Mouse (Mus musculus) limb, embryonic 15.5 days (tissue): ENCODE measurements around the gene Coil. TPM values are rescaled to one million over a fixed set of nuclear protein-coding genes. Genes with fewer than 3 reads are reported as not detected.

Experiments used
- ATAC-seq: fragments of 200-750 bp; cut with Nextera tagmentation; 2 replicates; pipeline ENCODE4 v1.8.0; 2017; ENCODE audit warnings: low read depth, moderate TSS enrichment; ENCODE audit not compliant: insufficient number of reproducible peaks, low FRiP score, low TSS enrichment
- H3K27ac ChIP-seq: fragments of 300-500 bp; sonication (generic); 2 replicates; pipeline ENCODE4 v1.5.1; 2015; ENCODE audit warnings: moderate library complexity, mild to moderate bottlenecking, inconsistent platforms
- H3K27me3 ChIP-seq: fragments of 300-500 bp; sonication (generic); 2 replicates; pipeline ENCODE4 v1.6.1; 2015; ENCODE audit warnings: inconsistent platforms
- H3K36me3 ChIP-seq: fragments of 300-500 bp; sonication (generic); 2 replicates; pipeline ENCODE4 v1.6.1; 2015; ENCODE audit warnings: inconsistent platforms
- H3K4me1 ChIP-seq: fragments of 300-500 bp; sonication (generic); 2 replicates; pipeline ENCODE4 v1.6.1; 2015; ENCODE audit warnings: inconsistent platforms
- H3K4me2 ChIP-seq: fragments of 300-500 bp; sonication (generic); 2 replicates; pipeline ENCODE4 v1.6.1; 2015; ENCODE audit warnings: mild to moderate bottlenecking, inconsistent platforms
- H3K4me3 ChIP-seq: fragments of 300-500 bp; sonication (generic); 2 replicates; pipeline ENCODE4 v1.5.1; 2015; ENCODE audit warnings: mild to moderate bottlenecking, inconsistent platforms
- H3K9ac ChIP-seq: fragments of 300-500 bp; sonication (generic); 2 replicates; pipeline ENCODE4 v1.6.1; 2015; ENCODE audit warnings: inconsistent platforms
- H3K9me3 ChIP-seq: fragments of 300-500 bp; sonication (generic); 2 replicates; pipeline ENCODE4 v1.6.1; 2016; ENCODE audit warnings: inconsistent platforms
- WGBS: fragments of 180-500 bp; shearing (Covaris S2); methylation state at CpG from one replicate; pipeline ENCODE4 v1.1.7; 2015; 5-methylcytosine and 5-hydroxymethylcytosine counted together
- polyA plus RNA-seq: library from polyadenylated mRNA; unstranded; fragments of >200 nt; fragmentation: Nextera tagmentation; extraction: Ambion mirVana; gene quantifications from 2 replicates; pipeline ENCODE4 v1.2.1, GENCODE M21; 2015

Gene Coil
- polyA plus RNA-seq, 1 experiment from 2014 or later = 15.6 TPM

- 3% methylated on average over 48 of the region's 48 CpGs for WGBS
- Histone ChIP-seq H3K9ac (peak within 1 kb of the TSS; percentile 31), H3K36me3 (no peaks in the 10 kb centered on the region), H3K9me3 (no peaks in the 10 kb centered on the region), H3K27me3 (peaks cover 19% of the 10 kb centered on the region), H3K4me2 (peak within 1 kb of the TSS; percentile 69), H3K4me1 (peaks cover 13% of the 10 kb centered on the region; the same call in 1 of the 2 replicates), H3K4me3 (peak within 1 kb of the TSS; percentile 53), H3K27ac (0 out of 2 replicates have a peak within 1 kb of the TSS, but pooled peaks have one; percentile 23)
- ATAC-seq = peak; percentile 62; the same call in 1 of the 2 replicates
These were observed 29.1 kb downstream of the Coil start, which contains the start of gene Trim25 for GRCm38 (mm10) chr11:88998974-88999722. Gene Trim25, plus strand, starts transcription at chr11:88999376.

DNA sequence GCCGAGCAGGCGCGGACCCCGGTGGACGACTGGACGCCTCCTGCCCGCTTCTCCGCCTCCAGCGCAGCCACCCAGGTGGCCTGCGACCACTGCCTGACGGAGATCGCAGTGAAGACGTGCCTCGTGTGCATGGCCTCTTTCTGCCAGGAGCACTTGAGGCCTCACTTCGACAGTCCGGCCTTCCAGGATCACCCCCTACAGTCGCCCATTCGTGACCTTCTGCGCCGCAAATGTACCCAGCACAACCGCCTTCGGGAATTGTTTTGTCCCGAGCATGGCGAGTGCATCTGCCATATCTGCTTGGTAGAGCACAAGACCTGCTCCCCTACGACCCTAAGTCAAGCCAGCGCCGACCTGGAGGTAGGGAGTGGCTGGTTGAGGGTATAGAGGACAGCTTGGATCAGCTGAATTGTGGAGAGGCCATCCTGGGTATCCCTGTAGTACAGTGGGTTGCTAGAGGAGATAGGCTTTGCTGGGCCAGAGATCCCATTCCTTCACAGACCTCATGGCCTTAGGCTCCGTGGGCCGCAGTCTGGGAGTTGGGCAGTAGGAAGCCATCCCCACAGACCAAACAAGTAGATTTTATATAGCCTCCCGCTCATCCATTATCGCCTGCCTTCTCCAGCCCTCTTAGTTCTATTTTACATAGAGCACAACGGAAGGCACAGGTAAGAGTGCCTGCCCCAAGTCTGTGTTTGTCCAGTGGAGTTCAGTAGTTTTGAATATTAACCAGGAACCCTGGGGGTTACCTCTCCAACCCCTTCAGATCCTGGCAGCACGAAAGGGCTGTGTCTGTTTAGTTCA, 29.9 kb downstream of the Coil start:
- Histone ChIP-seq H3K27me3 (peaks cover 19% of the 10 kb centered on the region), H3K4me1 (peaks cover 13% of the 10 kb centered on the region; the same call in 1 of the 2 replicates), H3K4me2 (peak overlapping the region; percentile 69), H3K27ac (0 out of 2 replicates have a peak overlapping the region, but pooled peaks have one; percentile 23), H3K4me3 (peak overlapping the region; percentile 53), H3K9ac (peak overlapping the region; percentile 31), H3K36me3 (no peaks in the 10 kb centered on the region), H3K9me3 (no peaks in the 10 kb centered on the region)
- ATAC-seq = no peak
- 31% methylated on average over 33 of the region's 33 CpGs for WGBS

DNA sequence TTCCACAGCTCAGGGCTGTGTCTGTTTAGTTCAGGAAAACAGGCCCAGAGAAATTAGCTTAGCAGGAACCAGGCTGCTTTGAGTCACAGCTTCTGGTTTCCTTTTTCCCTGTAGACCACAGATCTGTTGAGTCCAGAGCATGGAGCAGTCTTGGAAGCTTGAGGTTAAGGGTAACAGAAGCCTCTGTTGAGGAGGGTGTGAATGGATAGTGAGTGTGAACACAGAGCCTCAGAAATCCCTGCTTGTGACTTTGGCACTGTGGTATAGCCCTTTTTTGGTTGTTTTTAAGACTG, 30.4 kb downstream of the Coil start:
- no peaks in the 10 kb centered on the region for H3K36me3 ChIP-seq

GRCm38 (mm10) chr11:89001569-89001968, 31.5 kb downstream of the Coil start:
- peaks cover 19% of the 10 kb centered on the region for H3K27me3 ChIP-seq
- no peaks in the 10 kb centered on the region for H3K9me3 ChIP-seq
- H3K4me2 ChIP-seq = peak overlapping the region; percentile 14; the same call in 1 of the 2 replicates
- no peaks in the 10 kb centered on the region for H3K36me3 ChIP-seq
- H3K4me1 ChIP-seq = peaks cover 13% of the 10 kb centered on the region; the same call in 1 of the 2 replicates
- H3K9ac ChIP-seq = no peak overlapping the region
- ATAC-seq = no peak
- no peak overlapping the region for H3K27ac ChIP-seq
- H3K4me3 ChIP-seq = no peak overlapping the region
- WGBS = 92% methylated on average over 7 of the region's 7 CpGs

More for the DNA sequence above, 30.4 kb downstream of the Coil start:
- peaks cover 19% of the 10 kb centered on the region for H3K27me3 ChIP-seq
- H3K4me3 ChIP-seq = peak overlapping the region; percentile 53
- H3K27ac ChIP-seq = no peak overlapping the region
- ATAC-seq = no peak
- H3K4me2 ChIP-seq = no peak overlapping the region
- no peak overlapping the region for H3K9ac ChIP-seq
- no peaks in the 10 kb centered on the region for H3K9me3 ChIP-seq
- peaks cover 13% of the 10 kb centered on the region; the same call in 1 of the 2 replicates for H3K4me1 ChIP-seq

DNA sequence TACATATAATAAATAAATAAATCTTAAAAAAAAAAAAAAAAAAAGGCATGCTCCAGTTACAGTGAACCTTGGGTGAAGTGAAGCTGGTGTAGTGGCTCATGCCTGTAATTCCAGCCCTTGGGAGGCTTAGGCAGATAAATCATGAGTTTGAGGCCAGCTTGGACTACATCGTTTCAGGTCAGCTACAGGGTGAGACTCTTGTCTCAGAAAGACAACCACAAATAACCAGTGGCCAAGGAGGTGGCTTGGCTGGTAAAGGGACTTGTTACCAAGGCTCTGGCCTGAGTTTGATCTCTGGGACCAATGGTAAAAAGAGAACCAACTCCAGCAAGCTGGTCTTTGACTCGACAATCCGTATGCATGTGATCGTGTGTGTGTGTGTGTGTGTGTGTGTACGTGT, 32.0 kb downstream of the Coil start:
- ATAC-seq = no peak
- WGBS = 83% methylated on average over 5 of the region's 5 CpGs
- H3K4me3 ChIP-seq = no peak overlapping the region
- H3K4me2 ChIP-seq = no peak overlapping the region
- H3K27ac ChIP-seq = no peak overlapping the region
- H3K27me3 ChIP-seq = peaks cover 19% of the 10 kb centered on the region
- no peak overlapping the region for H3K9ac ChIP-seq
- H3K4me1 ChIP-seq = peaks cover 13% of the 10 kb centered on the region; the same call in 1 of the 2 replicates
- no peaks in the 10 kb centered on the region for H3K36me3 ChIP-seq
- H3K9me3 ChIP-seq = no peaks in the 10 kb centered on the region

DNA sequence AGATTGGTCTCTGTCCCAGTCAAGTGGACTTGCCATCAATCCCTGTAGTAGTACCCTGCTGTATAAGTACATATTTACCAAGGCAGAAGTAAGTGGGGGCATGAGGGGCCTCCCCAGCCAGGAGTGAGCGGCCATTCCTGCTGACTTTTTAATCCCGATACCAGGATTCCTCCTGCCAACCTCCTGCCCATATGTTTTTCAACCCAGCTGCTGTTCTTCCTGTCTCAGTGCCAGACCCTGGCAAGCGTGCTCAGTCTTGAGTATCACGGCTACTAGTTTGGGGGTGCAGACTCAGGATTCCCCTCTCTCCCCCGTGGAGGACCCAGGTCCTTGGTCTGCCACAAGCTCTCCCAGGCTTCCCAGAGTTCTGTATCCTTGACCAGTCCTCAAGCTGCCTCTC, 32.6 kb downstream of the Coil start:
- Histone ChIP-seq H3K9ac (no peak overlapping the region), H3K4me3 (no peak overlapping the region), H3K27ac (no peak overlapping the region), H3K9me3 (no peaks in the 10 kb centered on the region), H3K4me2 (peak overlapping the region; percentile 17), H3K36me3 (no peaks in the 10 kb centered on the region), H3K27me3 (peaks cover 19% of the 10 kb centered on the region), H3K4me1 (peaks cover 13% of the 10 kb centered on the region; the same call in 1 of the 2 replicates)
- WGBS = 69% methylated on average over 5 of the region's 5 CpGs
- no peak for ATAC-seq

GRCm38 (mm10) chr11:89003078-89003477, 33.0 kb downstream of the Coil start:
- no peak for ATAC-seq
- peaks cover 13% of the 10 kb centered on the region; the same call in 1 of the 2 replicates for H3K4me1 ChIP-seq
- H3K27ac ChIP-seq = no peak overlapping the region
- no peak overlapping the region for H3K9ac ChIP-seq
- 42% methylated on average over 6 of the region's 6 CpGs for WGBS
- peaks cover 18% of the 10 kb centered on the region for H3K27me3 ChIP-seq
- no peaks in the 10 kb centered on the region for H3K9me3 ChIP-seq
- no peak overlapping the region for H3K4me2 ChIP-seq
- no peak overlapping the region for H3K4me3 ChIP-seq
- no peaks in the 10 kb centered on the region for H3K36me3 ChIP-seq

DNA sequence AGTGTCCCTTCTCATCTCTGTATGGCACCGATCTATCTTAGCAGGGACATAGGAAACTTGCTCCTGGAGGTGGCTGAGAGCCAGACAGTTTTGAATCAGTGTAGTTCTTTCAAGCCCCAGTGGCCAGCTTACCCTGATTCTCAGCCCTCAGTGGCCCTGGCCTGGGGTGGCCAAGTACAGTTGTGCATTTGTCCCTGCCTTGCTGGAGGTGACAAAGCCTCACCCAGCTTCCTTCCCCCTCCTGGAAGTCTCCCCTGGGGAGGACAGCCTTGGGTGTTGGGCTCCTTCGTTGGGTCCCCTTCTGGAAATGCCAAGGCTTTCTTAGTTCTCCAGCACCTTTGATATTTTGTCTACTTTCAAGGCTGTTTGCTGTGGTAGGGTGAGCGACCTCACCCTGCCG, 33.7 kb downstream of the Coil start:
- Histone ChIP-seq H3K36me3 (no peaks in the 10 kb centered on the region), H3K9me3 (no peaks in the 10 kb centered on the region), H3K4me1 (peaks cover 13% of the 10 kb centered on the region; the same call in 1 of the 2 replicates), H3K4me3 (no peak overlapping the region), H3K9ac (no peak overlapping the region), H3K27me3 (peaks cover 15% of the 10 kb centered on the region), H3K27ac (no peak overlapping the region), H3K4me2 (no peak overlapping the region)
- ATAC-seq = no peak
- WGBS = 61% methylated on average over 4 of the region's 4 CpGs

GRCm38 (mm10) chr11:89005473-89005872, 35.4 kb downstream of the Coil start:
- Histone ChIP-seq H3K4me1 (peaks cover 8% of the 10 kb centered on the region; the same call in 1 of the 2 replicates), H3K9ac (no peak overlapping the region), H3K36me3 (no peaks in the 10 kb centered on the region), H3K4me2 (no peak overlapping the region), H3K4me3 (no peak overlapping the region), H3K27me3 (no peaks in the 10 kb centered on the region), H3K27ac (no peak overlapping the region), H3K9me3 (no peaks in the 10 kb centered on the region)
- 62% methylated on average over 5 of the region's 5 CpGs for WGBS
- ATAC-seq = no peak

DNA sequence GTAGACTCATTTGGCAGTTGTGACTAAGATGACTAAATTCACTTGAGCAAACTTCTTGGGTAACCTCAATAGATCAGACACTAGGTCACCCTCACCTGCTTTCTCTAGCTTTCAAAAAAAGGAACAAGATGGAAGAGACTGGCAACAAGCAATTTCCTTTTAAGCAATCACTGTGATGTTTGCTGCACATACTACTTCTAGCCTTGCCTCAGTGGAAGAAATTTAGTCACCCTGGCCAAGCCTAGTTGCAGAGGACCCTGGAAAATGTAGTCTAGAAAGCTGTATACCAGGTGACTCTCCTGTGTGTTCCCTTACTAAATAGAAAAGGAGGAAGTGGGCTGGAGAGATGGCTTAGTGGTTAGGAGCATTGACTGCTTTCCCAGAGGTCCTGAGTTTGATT, 36.4 kb downstream of the Coil start:
- no peak overlapping the region for H3K4me3 ChIP-seq
- no peaks in the 10 kb centered on the region for H3K27me3 ChIP-seq
- no peaks in the 10 kb centered on the region for H3K9me3 ChIP-seq
- H3K4me2 ChIP-seq = no peak overlapping the region
- no peaks in the 10 kb centered on the region for H3K36me3 ChIP-seq
- peaks cover 8% of the 10 kb centered on the region; the same call in 1 of the 2 replicates for H3K4me1 ChIP-seq
- no peak overlapping the region for H3K9ac ChIP-seq
- ATAC-seq = no peak
- H3K27ac ChIP-seq = no peak overlapping the region

DNA sequence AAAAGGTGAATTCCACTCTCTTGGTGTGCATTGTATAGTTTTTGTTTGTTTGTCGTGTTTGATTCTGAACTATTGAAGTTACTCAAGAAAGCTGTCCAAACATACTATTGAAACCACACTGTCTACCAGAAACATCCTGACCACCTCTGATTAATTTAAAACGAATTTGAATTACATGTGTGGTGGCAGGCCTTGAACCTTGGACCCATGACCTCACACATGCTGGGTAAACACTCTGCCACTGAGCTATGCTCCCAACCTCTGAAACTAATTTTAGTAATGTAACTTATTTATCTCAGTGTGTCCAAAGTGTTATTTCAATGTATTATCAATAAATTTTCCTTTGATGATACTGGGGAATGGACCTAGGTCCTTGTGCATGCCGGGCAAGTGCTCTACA, 37.5 kb downstream of the Coil start:
- Histone ChIP-seq H3K4me3 (no peak overlapping the region), H3K9me3 (no peaks in the 10 kb centered on the region), H3K36me3 (0 out of 2 replicates have a peak, but pooled peaks cover 6% of the 10 kb centered on the region), H3K27me3 (no peaks in the 10 kb centered on the region), H3K27ac (no peak overlapping the region), H3K4me2 (no peak overlapping the region), H3K9ac (no peak overlapping the region), H3K4me1 (peaks cover 6% of the 10 kb centered on the region; the same call in 1 of the 2 replicates)
- ATAC-seq = no peak
- 85% methylated on average over 3 of the region's 3 CpGs for WGBS

GRCm38 (mm10) chr11:89009066-89009465, 39.0 kb downstream of the Coil start:
- no peak overlapping the region for H3K4me3 ChIP-seq
- no peak overlapping the region for H3K9ac ChIP-seq
- no peak overlapping the region for H3K4me2 ChIP-seq
- WGBS = 78% methylated on average over 9 of the region's 9 CpGs
- 0 out of 2 replicates have a peak, but pooled peaks cover 6% of the 10 kb centered on the region for H3K36me3 ChIP-seq
- no peaks in the 10 kb centered on the region for H3K9me3 ChIP-seq
- no peaks in the 10 kb centered on the region for H3K27me3 ChIP-seq
- no peak overlapping the region for H3K27ac ChIP-seq
- ATAC-seq = no peak
- H3K4me1 ChIP-seq = peaks cover 3% of the 10 kb centered on the region; the same call in 1 of the 2 replicates
